Mouse (Mus musculus): ENCODE results near the gene Pitx2. TPM values are rescaled to one million over a fixed set of nuclear protein-coding genes. Genes with fewer than 3 reads are reported as not detected.

Gene Pitx2
- polyA plus RNA-seq, 2 experiments = 11.9 to 13.3 TPM

DNA sequence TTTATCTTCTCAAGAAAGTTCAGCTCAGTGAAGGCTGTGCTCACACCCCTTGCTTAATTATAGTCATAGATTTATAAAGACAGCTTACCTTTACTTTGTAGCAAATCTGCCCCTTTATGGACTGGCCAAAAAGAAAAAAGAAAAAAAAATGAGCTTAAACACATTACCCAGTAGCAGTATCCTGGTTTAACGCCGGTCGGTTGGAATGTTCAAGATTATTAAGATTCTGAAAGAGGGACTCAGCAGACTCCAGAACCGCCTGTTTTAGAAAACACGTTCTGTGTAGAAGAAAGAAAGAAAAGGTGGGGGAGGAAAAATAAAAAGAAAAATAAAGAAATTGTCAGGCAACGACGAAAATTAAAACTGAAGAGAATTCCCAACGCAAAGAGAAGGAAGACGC, 16.8 kb downstream of the Pitx2 start:
- Histone ChIP-seq H3K27ac (replicated peaks; ENCODE audit: low read depth, low read length) (no peak overlapping the region), H3K36me3 (ENCODE audit: control insufficient read depth, insufficient read depth, low read length) (no peaks in the 10 kb centered on the region), H3K4me1 (ENCODE audit: control insufficient read depth, insufficient read depth, low read length) (peaks cover 14% of the 10 kb centered on the region), H3K9me3 (ENCODE audit: control insufficient read depth, low read length) (no peaks in the 10 kb centered on the region), H3K4me2 (replicated peaks; ENCODE audit: low read depth, low read length, severe bottlenecking) (no peak overlapping the region), H3K4me3 (replicated peaks; ENCODE audit: low read length) (peak overlapping the region; percentile 49), H3K27me3 (ENCODE audit: control insufficient read depth, insufficient read depth, low read length) (peaks cover 94% of the 10 kb centered on the region), H3K9ac (ENCODE audit: low read depth, low read length, severe bottlenecking) (no peak overlapping the region; the same call in 1 of the 2 replicates)
- 1% methylated on average over 9 of the region's 9 CpGs for WGBS
- ATAC-seq (ENCODE audit: low FRiP score, low read depth) = no peak
- no peak for DNase-seq (ENCODE audit: low spot score)
- TF ChIP-seq POLR2A (IDR thresholded peaks at IDR 0.05; ENCODE audit: borderline replicate concordance, extremely low read depth, insufficient read depth, insufficient read length) = no peak

GRCm38 (mm10) chr3:129216911-129217561, 17.4 kb downstream of the Pitx2 start:
- peak overlapping the region; percentile 1; the same call in 1 of the 2 replicates for H3K4me2 ChIP-seq (replicated peaks; ENCODE audit: low read depth, low read length, severe bottlenecking)
- TF ChIP-seq POLR2A (IDR thresholded peaks at IDR 0.05; ENCODE audit: borderline replicate concordance, extremely low read depth, insufficient read depth, insufficient read length) = no peak
- H3K9me3 ChIP-seq (ENCODE audit: control insufficient read depth, low read length) = no peaks in the 10 kb centered on the region
- peaks cover 14% of the 10 kb centered on the region for H3K4me1 ChIP-seq (ENCODE audit: control insufficient read depth, insufficient read depth, low read length)
- 0 out of 2 replicates have a peak overlapping the region, but pooled peaks have one; percentile 12 for H3K9ac ChIP-seq (ENCODE audit: low read depth, low read length, severe bottlenecking)
- H3K27me3 ChIP-seq (ENCODE audit: control insufficient read depth, insufficient read depth, low read length) = peaks cover 93% of the 10 kb centered on the region
- no peaks in the 10 kb centered on the region for H3K36me3 ChIP-seq (ENCODE audit: control insufficient read depth, insufficient read depth, low read length)
- peak overlapping the region; percentile 9 for H3K4me3 ChIP-seq (replicated peaks; ENCODE audit: low read length)
- no peak overlapping the region for H3K27ac ChIP-seq (replicated peaks; ENCODE audit: low read depth, low read length)
- DNase-seq (ENCODE audit: low spot score) (no peak), ATAC-seq (ENCODE audit: low FRiP score, low read depth) (no peak)
- WGBS = 2% methylated on average over 34 of the region's 34 CpGs

- no peak overlapping the region for H3K9ac ChIP-seq (ENCODE audit: low read depth, low read length, severe bottlenecking)
- H3K4me3 ChIP-seq (replicated peaks; ENCODE audit: low read length) = peak overlapping the region; percentile 20; the same call in 1 of the 2 replicates
- TF ChIP-seq POLR2A (IDR thresholded peaks at IDR 0.05; ENCODE audit: borderline replicate concordance, extremely low read depth, insufficient read depth, insufficient read length) = no peak
- 1% methylated on average over 12 of the region's 12 CpGs for WGBS
- H3K4me2 ChIP-seq (replicated peaks; ENCODE audit: low read depth, low read length, severe bottlenecking) = peak overlapping the region; percentile 25
- ATAC-seq (ENCODE audit: low FRiP score, low read depth) (no peak), DNase-seq (ENCODE audit: low spot score) (no peak)
- peaks cover 93% of the 10 kb centered on the region for H3K27me3 ChIP-seq (ENCODE audit: control insufficient read depth, insufficient read depth, low read length)
- H3K36me3 ChIP-seq (ENCODE audit: control insufficient read depth, insufficient read depth, low read length) = no peaks in the 10 kb centered on the region
- no peaks in the 10 kb centered on the region for H3K9me3 ChIP-seq (ENCODE audit: control insufficient read depth, low read length)
- no peak overlapping the region for H3K27ac ChIP-seq (replicated peaks; ENCODE audit: low read depth, low read length)
- H3K4me1 ChIP-seq (ENCODE audit: control insufficient read depth, insufficient read depth, low read length) = peaks cover 14% of the 10 kb centered on the region
Measured at GRCm38 (mm10) chr3:129217862-129218370, 18.2 kb downstream of the Pitx2 start.

- 2% methylated on average over 41 of the region's 41 CpGs for WGBS
- Histone ChIP-seq H3K4me1 (ENCODE audit: control insufficient read depth, insufficient read depth, low read length) (peaks cover 14% of the 10 kb centered on the region), H3K36me3 (ENCODE audit: control insufficient read depth, insufficient read depth, low read length) (no peaks in the 10 kb centered on the region), H3K9ac (ENCODE audit: low read depth, low read length, severe bottlenecking) (no peak overlapping the region), H3K27me3 (ENCODE audit: control insufficient read depth, insufficient read depth, low read length) (peaks cover 93% of the 10 kb centered on the region), H3K9me3 (ENCODE audit: control insufficient read depth, low read length) (no peaks in the 10 kb centered on the region), H3K4me3 (replicated peaks; ENCODE audit: low read length) (peak overlapping the region; percentile 20), H3K4me2 (replicated peaks; ENCODE audit: low read depth, low read length, severe bottlenecking) (peak overlapping the region; percentile 25), H3K27ac (replicated peaks; ENCODE audit: low read depth, low read length) (no peak overlapping the region)
- ATAC-seq (ENCODE audit: low FRiP score, low read depth) (no peak), DNase-seq (ENCODE audit: low spot score) (no peak)
- TF ChIP-seq POLR2A (IDR thresholded peaks at IDR 0.05; ENCODE audit: borderline replicate concordance, extremely low read depth, insufficient read depth, insufficient read length) = no peak
Measured at GRCm38 (mm10) chr3:129218371-129218921, 18.8 kb downstream of the Pitx2 start.

DNA sequence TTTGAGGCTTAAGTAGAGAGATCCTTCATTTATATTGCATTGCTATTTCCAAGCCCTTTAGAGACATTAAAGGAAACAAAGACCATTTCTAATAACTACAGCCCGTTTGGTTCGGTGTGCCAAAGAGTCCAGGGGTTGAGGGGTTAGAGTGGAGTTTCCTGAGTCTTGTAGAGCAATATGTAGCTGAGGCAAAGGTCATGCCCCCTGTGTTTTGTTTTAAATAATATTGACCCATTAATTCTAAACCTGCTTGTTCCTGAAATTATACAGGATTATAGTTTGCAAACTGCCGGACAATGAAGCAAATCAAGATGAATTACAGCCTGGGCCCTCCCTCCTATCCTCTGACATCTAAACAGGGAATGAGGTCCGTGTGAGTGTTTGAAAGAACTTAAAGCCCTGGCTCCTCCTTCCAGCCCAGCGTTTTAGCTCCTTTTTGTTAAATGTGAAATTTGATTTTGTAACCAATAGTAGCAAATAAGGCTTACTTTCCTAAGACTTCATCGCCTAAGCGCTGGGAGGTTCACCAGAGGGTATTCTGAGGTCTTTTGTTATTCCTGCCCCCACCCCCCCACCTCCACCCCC, 20.5 kb downstream of the Pitx2 start:
- WGBS = 5% methylated on average over 7 of the region's 7 CpGs
- H3K4me2 ChIP-seq (replicated peaks; ENCODE audit: low read depth, low read length, severe bottlenecking) = no peak overlapping the region
- no peak overlapping the region for H3K27ac ChIP-seq (replicated peaks; ENCODE audit: low read depth, low read length)
- no peaks in the 10 kb centered on the region for H3K9me3 ChIP-seq (ENCODE audit: control insufficient read depth, low read length)
- no peaks in the 10 kb centered on the region for H3K36me3 ChIP-seq (ENCODE audit: control insufficient read depth, insufficient read depth, low read length)
- H3K9ac ChIP-seq (ENCODE audit: low read depth, low read length, severe bottlenecking) = no peak overlapping the region
- H3K4me3 ChIP-seq (replicated peaks; ENCODE audit: low read length) = no peak overlapping the region
- TF ChIP-seq POLR2A (IDR thresholded peaks at IDR 0.05; ENCODE audit: borderline replicate concordance, extremely low read depth, insufficient read depth, insufficient read length) = no peak
- H3K27me3 ChIP-seq (ENCODE audit: control insufficient read depth, insufficient read depth, low read length) = peaks cover 93% of the 10 kb centered on the region
- H3K4me1 ChIP-seq (ENCODE audit: control insufficient read depth, insufficient read depth, low read length) = peaks cover 5% of the 10 kb centered on the region; the same call in 1 of the 2 replicates
- DNase-seq (ENCODE audit: low spot score) (no peak), ATAC-seq (ENCODE audit: low FRiP score, low read depth) (no peak)

Data from limb, embryonic 14.5 days (tissue).